Mouse (Mus musculus) lung, adult 10 weeks (tissue): ENCODE measurements around the gene Zfp639. TPM values are rescaled to one million over a fixed set of nuclear protein-coding genes. Genes with fewer than 3 reads are reported as not detected.

Experiments used
- polyA plus RNA-seq: library from polyadenylated mRNA; stranded (reverse); fragments of 350-450 nt; fragmentation: Illumina TruSeq; extraction: RNeasy Lipid Tissue Mini Kit (QIAGEN cat#74804); gene quantifications from one replicate; pipeline ENCODE4 v1.2.3, GENCODE M21; 2014; ENCODE audit warnings: low read depth, low replicate concordance; ENCODE audit not compliant: insufficient read depth

The Zfp639 gene
- 31.1 TPM for polyA plus RNA-seq

DNA sequence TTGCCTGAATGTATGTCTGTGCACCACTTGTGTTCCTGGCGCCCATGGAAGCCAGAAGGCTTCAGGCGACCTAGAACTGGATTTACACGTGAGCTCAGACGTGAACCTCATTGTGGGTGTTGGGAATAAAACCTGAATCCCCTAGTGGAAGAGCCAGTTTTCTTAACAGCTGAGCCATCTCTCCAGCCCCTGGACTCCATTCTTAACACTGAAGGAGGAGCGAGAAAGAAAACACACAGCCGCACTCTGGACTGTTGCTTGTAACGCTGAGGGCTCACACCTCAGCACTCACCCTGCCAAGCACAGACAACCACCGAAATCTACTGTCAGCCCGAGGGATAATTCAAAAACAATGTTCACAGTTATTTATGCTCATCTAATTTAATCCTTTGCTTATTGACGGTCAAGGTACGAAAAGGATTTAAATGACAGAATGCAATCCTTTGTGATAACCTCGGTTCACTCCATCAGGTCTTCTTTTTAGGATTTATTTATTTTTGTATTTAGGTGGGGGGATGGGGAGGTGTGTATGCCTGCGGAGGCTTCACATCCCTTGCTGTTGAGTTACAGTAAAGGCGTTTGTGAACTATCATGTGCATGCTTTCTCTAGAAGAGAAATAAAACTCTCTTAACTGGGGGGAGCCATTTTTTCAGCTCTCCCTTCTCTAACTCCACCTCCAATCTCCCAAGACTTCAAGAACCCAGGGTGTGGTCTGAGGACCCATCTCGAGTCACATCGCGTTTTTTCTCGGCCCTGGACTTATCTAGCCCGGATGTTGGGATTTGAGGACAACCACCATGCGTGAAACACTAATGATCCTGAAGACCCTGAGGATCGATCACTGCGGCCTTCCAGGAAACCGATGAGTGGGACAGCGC lies at the start of gene Zfp639:
Gene Zfp639 (plus strand): TSS at position 764 of the 879 bp plus-strand sequence.

DNA sequence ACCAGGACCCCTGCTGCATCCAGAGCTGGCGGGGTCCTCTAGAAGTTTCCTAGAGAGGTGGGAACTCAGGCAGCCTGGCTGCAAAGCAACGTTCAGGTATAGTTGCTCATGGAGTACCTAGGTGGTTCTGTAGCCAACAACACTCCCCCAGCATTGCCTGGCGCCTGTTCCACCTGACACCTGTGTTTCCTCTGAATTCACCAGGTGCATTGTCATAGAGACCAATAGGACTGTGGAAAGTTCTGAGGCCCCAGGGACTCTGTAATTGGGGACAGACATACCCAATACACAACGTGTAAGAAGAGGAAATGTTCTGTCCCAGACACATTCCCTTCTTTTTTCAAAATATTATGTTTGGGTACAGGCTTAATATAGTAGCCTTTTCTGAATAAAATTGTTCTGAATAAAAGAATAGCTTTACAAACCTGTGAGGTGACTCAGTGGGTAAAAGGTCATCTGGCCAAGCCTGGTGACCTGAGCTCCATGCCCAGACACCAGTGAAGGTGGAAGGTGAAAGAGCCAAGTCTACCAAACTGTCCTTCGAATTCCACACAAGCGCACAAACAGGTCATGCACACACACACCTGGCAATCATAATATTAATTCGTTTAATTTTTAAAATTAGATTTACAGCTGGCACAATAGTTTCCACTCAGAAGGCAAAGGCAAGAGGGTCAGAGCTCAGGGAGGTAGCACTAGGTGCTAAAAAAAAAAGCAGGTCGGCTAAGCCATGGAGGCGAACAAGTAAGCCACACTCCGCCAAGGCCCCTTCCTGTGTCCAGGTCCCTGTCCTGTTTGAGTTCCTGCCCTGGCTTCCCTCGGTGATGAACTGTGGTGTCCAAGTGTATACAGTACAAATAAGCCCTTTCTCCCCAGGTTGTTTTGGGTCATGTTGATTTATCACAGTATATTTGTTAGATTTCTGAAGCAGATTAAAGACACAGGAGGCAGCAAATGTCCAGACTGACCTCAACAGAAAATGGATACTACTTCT lies 17.7 kb upstream of the Zfp639 start, which contains the start of gene Kcnmb3:
Gene Kcnmb3 (minus strand): TSS at position 135 of the 994 bp plus-strand sequence.

DNA sequence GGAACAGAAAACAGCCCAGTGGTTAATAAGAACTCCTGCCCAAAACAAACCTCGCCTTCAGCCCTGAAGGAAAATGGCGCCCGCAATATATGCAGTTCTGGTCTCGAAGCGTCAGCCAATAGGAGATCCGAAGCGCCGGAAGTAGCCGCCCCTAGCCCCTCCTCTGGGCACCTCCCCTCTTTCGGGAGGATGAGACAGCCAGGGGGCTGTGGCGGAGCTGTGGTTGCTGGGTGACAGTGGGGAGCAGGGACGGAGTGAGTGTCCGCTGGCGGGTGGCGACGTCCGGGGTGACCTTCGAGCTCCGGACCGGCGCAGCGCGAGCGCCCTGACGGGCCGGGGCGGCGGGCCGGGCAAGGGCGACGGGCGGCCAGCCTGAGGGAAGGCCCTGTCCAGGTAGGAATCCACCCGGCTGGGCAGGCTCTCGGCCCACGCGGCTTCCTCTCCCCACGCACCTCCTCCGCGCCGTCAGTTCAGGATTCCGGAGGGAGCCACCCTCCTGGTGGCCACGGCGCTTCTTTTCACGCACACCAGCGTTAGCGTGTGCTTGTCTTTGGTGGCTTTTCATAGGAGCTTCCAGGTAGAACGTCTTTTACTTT lies 19.3 kb downstream of the Zfp639 start, which contains the start of gene Mfn1:
Gene Mfn1 (plus strand): TSS at position 163 of the 596 bp plus-strand sequence.

Other genes starting within 250 kb of the Zfp639 start
- 3.2 TPM for gene Zmat3, start 144.2 kb upstream of the Zfp639 start, polyA plus RNA-seq
- gene Pik3ca, start 112.6 kb upstream of the Zfp639 start, polyA plus RNA-seq: 30.5 TPM
- gene Kcnmb3, start 18.0 kb upstream of the Zfp639 start, polyA plus RNA-seq: not detected
- gene Mfn1, start 19.2 kb downstream of the Zfp639 start, polyA plus RNA-seq: 26.8 TPM
- gene Gnb4, start 106.3 kb downstream of the Zfp639 start, polyA plus RNA-seq: 20.5 TPM
- 29.4 TPM for gene Actl6a, start 196.0 kb downstream of the Zfp639 start, polyA plus RNA-seq
- gene Ndufb5, start 226.7 kb downstream of the Zfp639 start, polyA plus RNA-seq: 203 TPM
- gene Mrpl47, start 227.3 kb downstream of the Zfp639 start, polyA plus RNA-seq: 18.4 TPM